Mouse (Mus musculus) liver, embryonic 16.5 days (tissue): ENCODE results near the gene Slc34a3. TPM values are rescaled to one million over a fixed set of nuclear protein-coding genes. Genes with fewer than 3 reads are reported as not detected.

Experiments
- ATAC-seq: fragments of 200-750 bp; cut with Nextera tagmentation; 2 replicates; pipeline ENCODE4 v1.8.0; 2017; ENCODE audit warnings: low read depth, mild to moderate bottlenecking, moderate number of reproducible peaks, moderate library complexity
- H3K27ac ChIP-seq: fragments of 300-500 bp; sonication (generic); 2 replicates; pipeline ENCODE4 v1.5.1; 2014; ENCODE audit warnings: mild to moderate bottlenecking, low read length
- H3K27me3 ChIP-seq: fragments of 300-500 bp; sonication (generic); 2 replicates; pipeline ENCODE4 v1.6.1; 2014; ENCODE audit warnings: low read depth, low read length, mixed read lengths; ENCODE audit not compliant: control insufficient read depth, insufficient read depth
- H3K36me3 ChIP-seq: fragments of 300-500 bp; sonication (generic); 2 replicates; pipeline ENCODE4 v1.6.1; 2014; ENCODE audit warnings: mild to moderate bottlenecking; ENCODE audit not compliant: control insufficient read depth, insufficient read depth
- H3K4me1 ChIP-seq: fragments of 300-500 bp; sonication (generic); 2 replicates; pipeline ENCODE4 v1.6.1; 2014; ENCODE audit warnings: low read depth, low read length, mixed read lengths; ENCODE audit not compliant: control insufficient read depth
- H3K4me2 ChIP-seq: fragments of 300-500 bp; sonication (generic); 2 replicates; pipeline ENCODE4 v1.6.1; 2014; ENCODE audit warnings: low read depth, low read length, mixed read lengths
- H3K4me3 ChIP-seq: fragments of 300-500 bp; sonication (generic); 2 replicates; pipeline ENCODE4 v1.5.1; 2014; ENCODE audit warnings: low read depth, mild to moderate bottlenecking, low read length
- H3K9ac ChIP-seq: fragments of 300-500 bp; sonication (generic); 2 replicates; pipeline ENCODE4 v1.6.1; 2014; ENCODE audit warnings: low read depth, low read length
- H3K9me3 ChIP-seq: fragments of 300-500 bp; sonication (generic); replicated peaks from 2 replicates; pipeline ENCODE4 v1.6.1; 2016; ENCODE audit warnings: low read length; ENCODE audit not compliant: control insufficient read depth
- WGBS: fragments of 180-500 bp; shearing (Covaris S2); extraction: QIAGEN DNeasy Blood & Tissue Kit; methylation state at CpG from one replicate; pipeline ENCODE4 v1.1.7; 2014; ENCODE audit not compliant: insufficient replicate concordance; 5-methylcytosine and 5-hydroxymethylcytosine counted together
- polyA plus RNA-seq: library from polyadenylated mRNA; unstranded; fragments of >200 nt; fragmentation: Nextera tagmentation; extraction: Ambion mirVana; gene quantifications from 2 replicates; pipeline ENCODE4 v1.2.1, GENCODE M21; 2015

The Slc34a3 gene
- polyA plus RNA-seq, 1 experiment from 2014 or later: 0.08 TPM

- no peak overlapping the region for H3K4me3 ChIP-seq
- no peaks in the 10 kb centered on the region for H3K9me3 ChIP-seq
- H3K36me3 ChIP-seq: no peaks in the 10 kb centered on the region
- ATAC-seq: no peak
- no peak overlapping the region for H3K9ac ChIP-seq
- H3K4me2 ChIP-seq: no peak overlapping the region
- peaks cover 10% of the 10 kb centered on the region for H3K4me1 ChIP-seq
- no peak overlapping the region for H3K27ac ChIP-seq
- no peaks in the 10 kb centered on the region; the same call in 1 of the 2 replicates for H3K27me3 ChIP-seq
- 63% methylated on average over 12 of the region's 12 CpGs for WGBS
These were observed 3.1 kb downstream of the Slc34a3 start for GRCm38 (mm10) chr2:25231038-25231437.

GRCm38 (mm10) chr2:25230581-25230980, 3.6 kb downstream of the Slc34a3 start:
- 78% methylated on average over 7 of the region's 7 CpGs for WGBS
- no peaks in the 10 kb centered on the region; the same call in 1 of the 2 replicates for H3K27me3 ChIP-seq
- H3K4me2 ChIP-seq: no peak overlapping the region
- no peaks in the 10 kb centered on the region for H3K9me3 ChIP-seq
- no peak overlapping the region for H3K27ac ChIP-seq
- H3K9ac ChIP-seq: no peak overlapping the region
- H3K4me1 ChIP-seq: peaks cover 14% of the 10 kb centered on the region
- no peak overlapping the region for H3K4me3 ChIP-seq
- ATAC-seq: no peak
- no peaks in the 10 kb centered on the region for H3K36me3 ChIP-seq

DNA sequence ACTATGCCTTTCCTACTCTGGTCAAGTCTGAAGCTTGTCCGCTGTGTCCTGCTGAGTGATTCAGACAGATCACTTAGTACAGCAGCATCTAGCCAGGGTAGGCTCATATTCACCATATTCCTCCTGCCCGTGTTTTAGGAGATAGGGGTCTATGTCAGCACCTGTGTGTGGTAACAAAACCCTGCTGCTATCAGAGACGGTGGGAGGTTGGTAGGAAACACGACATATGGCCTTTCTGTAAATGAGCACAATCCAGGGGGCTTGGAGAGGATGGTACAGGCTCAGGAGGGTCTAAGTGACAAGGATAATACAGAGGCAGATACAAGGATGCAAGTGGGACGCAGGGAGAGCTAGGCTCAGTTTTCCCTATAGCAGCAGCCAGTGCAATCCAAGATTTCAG, 4.6 kb downstream of the Slc34a3 start:
- Histone ChIP-seq H3K9me3 (no peaks in the 10 kb centered on the region), H3K4me3 (no peak overlapping the region), H3K27me3 (no peaks in the 10 kb centered on the region; the same call in 1 of the 2 replicates), H3K36me3 (no peaks in the 10 kb centered on the region), H3K9ac (no peak overlapping the region), H3K27ac (no peak overlapping the region), H3K4me2 (no peak overlapping the region), H3K4me1 (peaks cover 17% of the 10 kb centered on the region)
- 64% methylated on average over 5 of the region's 5 CpGs for WGBS
- ATAC-seq: no peak

GRCm38 (mm10) chr2:25228995-25229530, 5.1 kb downstream of the Slc34a3 start:
- ATAC-seq: no peak
- peak overlapping the region; percentile 37; the same call in 1 of the 2 replicates for H3K9ac ChIP-seq
- H3K4me3 ChIP-seq: peak overlapping the region; percentile 54
- H3K27me3 ChIP-seq: no peaks in the 10 kb centered on the region; the same call in 1 of the 2 replicates
- WGBS: 67% methylated on average over 6 of the region's 6 CpGs
- H3K9me3 ChIP-seq: no peaks in the 10 kb centered on the region
- no peaks in the 10 kb centered on the region for H3K36me3 ChIP-seq
- peak overlapping the region; percentile 77 for H3K4me2 ChIP-seq
- no peak overlapping the region for H3K27ac ChIP-seq
- peaks cover 17% of the 10 kb centered on the region for H3K4me1 ChIP-seq

GRCm38 (mm10) chr2:25228431-25228889, 5.7 kb downstream of the Slc34a3 start:
- peak overlapping the region; percentile 60 for H3K9ac ChIP-seq
- peaks cover 17% of the 10 kb centered on the region for H3K4me1 ChIP-seq
- H3K27ac ChIP-seq: peak overlapping the region; percentile 82
- peak overlapping the region; percentile 77 for H3K4me2 ChIP-seq
- no peak for ATAC-seq
- peak overlapping the region; percentile 54 for H3K4me3 ChIP-seq
- 0% methylated on average over 7 of the region's 7 CpGs for WGBS
- H3K9me3 ChIP-seq: no peaks in the 10 kb centered on the region
- H3K36me3 ChIP-seq: peaks cover 4% of the 10 kb centered on the region; the same call in 1 of the 2 replicates
- H3K27me3 ChIP-seq: no peaks in the 10 kb centered on the region; the same call in 1 of the 2 replicates

- H3K27me3 ChIP-seq: no peaks in the 10 kb centered on the region
- H3K9ac ChIP-seq: no peak overlapping the region
- H3K4me2 ChIP-seq: no peak overlapping the region
- WGBS: 84% methylated on average over 4 of the region's 4 CpGs
- no peak overlapping the region for H3K27ac ChIP-seq
- H3K36me3 ChIP-seq: peaks cover 8% of the 10 kb centered on the region; the same call in 1 of the 2 replicates
- H3K4me3 ChIP-seq: no peak overlapping the region
- H3K4me1 ChIP-seq: peaks cover 22% of the 10 kb centered on the region
- ATAC-seq: no peak
- H3K9me3 ChIP-seq: no peaks in the 10 kb centered on the region
These were observed 6.8 kb downstream of the Slc34a3 start for GRCm38 (mm10) chr2:25227406-25227805.

DNA sequence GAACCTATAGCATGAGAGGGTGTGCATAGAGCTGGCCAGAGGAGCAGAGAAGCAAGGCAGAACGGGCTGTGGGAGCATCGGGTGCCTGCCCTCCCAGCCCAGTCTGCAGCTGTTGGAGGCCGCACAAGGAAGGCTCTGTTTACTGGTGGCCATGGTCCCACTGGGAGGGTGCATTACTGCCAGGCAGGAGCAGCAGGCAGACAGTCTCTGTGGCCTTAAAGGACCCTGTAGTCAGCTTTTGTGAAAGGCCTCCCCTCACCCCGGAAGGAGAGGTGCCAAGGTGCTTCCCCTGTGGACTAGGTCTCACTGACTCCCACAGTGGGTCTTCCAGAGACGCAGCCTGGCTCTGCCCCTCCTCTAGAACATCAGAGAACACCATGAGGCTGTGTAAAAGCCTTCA, 7.3 kb downstream of the Slc34a3 start:
- no peak overlapping the region; the same call in 1 of the 2 replicates for H3K9ac ChIP-seq
- no peak for ATAC-seq

DNA sequence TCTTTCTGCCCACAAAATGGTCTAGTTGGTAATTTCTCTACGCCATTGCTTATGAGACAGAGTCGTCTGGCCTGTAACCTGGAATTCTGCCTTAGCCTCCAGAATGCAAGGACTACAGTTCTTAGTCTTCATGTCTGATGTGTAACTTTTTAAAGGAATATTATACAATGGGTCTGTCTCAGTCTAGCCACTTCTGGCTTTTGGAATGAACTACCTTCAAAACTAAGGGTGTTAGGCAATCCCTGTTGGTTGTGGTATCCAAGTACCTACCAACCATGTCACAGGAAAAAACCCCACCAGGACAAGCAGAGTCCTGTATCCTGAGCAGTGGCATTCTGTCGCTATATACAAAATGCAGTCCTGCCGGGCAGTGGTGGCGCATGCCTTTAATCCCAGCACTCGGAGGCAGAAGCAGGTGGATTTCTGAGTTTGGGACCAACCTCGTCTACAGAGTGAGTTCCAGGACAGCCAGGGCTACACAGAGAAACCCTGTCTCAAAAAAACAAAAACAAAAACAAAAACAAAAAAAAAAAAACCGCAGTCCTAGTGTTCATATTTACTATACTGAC, 8.3 kb downstream of the Slc34a3 start:
- no peaks in the 10 kb centered on the region for H3K27me3 ChIP-seq
- peaks cover 29% of the 10 kb centered on the region for H3K4me1 ChIP-seq
- H3K4me3 ChIP-seq: peak overlapping the region; percentile 78
- peaks cover 18% of the 10 kb centered on the region for H3K36me3 ChIP-seq
- peak overlapping the region; percentile 83 for H3K9ac ChIP-seq
- H3K4me2 ChIP-seq: peak overlapping the region; percentile 73
- no peaks in the 10 kb centered on the region for H3K9me3 ChIP-seq
- no peak for ATAC-seq
- 80% methylated on average over 8 of the region's 8 CpGs for WGBS
- peak overlapping the region; percentile 99 for H3K27ac ChIP-seq

More for the DNA sequence above, 7.3 kb downstream of the Slc34a3 start:
- Histone ChIP-seq H3K27ac (no peak overlapping the region; the same call in 1 of the 2 replicates), H3K36me3 (peaks cover 12% of the 10 kb centered on the region), H3K4me1 (peaks cover 23% of the 10 kb centered on the region), H3K9me3 (no peaks in the 10 kb centered on the region), H3K4me2 (no peak overlapping the region), H3K27me3 (no peaks in the 10 kb centered on the region), H3K4me3 (no peak overlapping the region)
- 85% methylated on average over 5 of the region's 5 CpGs for WGBS
